Mouse (Mus musculus): ENCODE measurements around the gene 4930426L09Rik.

Gene 4930426L09Rik

DNA sequence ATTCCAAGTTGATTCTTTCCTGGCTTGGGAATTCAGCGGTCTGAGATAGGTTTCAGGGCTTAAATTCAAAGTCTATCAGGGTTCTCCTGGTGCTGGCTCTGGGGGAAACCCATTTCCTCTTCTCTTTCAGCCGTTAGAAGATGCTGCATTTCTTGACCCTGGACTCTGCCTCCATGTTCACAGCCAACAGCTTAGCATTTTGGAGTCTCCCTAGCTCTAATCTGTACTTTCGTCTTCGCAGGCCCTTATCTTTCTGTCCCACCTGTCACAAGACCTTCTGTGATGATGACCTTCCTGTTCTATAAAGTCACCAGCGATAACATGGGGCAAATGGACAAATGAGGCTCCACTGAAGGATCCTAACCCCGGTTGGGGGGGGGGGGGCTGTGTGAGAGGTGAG, 13.3 kb downstream of the 4930426L09Rik start:
- DNase-seq (ENCODE audit: low spot score in 2 of 2), result no peak

DNA sequence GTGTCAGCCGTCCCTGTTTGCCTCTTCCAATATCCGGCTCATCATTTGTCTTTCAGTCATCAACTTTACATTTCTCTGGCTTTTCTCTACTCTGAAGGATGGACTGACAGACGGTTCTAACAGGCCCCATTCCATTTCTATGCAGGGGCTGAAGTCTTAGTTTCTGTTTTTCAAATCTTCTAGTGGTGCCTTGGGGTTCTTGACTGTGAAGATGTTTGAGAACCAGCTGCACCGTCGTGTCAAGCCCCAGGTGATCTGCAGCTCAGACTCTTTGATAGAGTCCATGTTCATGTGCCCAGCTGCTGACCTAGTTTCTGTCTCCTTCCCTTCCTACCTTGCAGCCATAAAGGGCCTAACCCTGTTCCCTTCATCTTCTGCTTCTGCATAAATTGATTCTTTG, 18.2 kb downstream of the 4930426L09Rik start:
- no peak for DNase-seq (ENCODE audit: low spot score in 2 of 2)

DNA sequence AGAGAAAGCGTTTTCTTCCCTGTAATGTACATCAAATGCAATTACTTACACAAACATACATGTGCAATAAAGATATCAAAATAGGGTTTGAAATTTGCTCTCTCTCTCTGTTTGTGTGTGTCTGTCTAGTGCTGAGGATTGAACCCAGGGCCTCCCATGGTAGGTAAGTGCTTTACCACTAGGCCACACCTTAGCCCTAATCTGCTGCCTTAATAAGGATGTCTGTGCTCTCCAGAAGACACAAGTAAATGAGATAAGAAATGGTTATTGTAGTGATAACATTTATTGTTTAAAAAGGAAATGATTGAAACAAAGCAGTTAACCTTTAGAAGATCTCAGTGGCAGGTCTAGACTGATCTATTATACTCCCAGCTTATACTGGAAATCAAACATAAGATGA, 18.7 kb downstream of the 4930426L09Rik start:
- DNase-seq (ENCODE audit: low spot score in 2 of 2), result no peak

DNA sequence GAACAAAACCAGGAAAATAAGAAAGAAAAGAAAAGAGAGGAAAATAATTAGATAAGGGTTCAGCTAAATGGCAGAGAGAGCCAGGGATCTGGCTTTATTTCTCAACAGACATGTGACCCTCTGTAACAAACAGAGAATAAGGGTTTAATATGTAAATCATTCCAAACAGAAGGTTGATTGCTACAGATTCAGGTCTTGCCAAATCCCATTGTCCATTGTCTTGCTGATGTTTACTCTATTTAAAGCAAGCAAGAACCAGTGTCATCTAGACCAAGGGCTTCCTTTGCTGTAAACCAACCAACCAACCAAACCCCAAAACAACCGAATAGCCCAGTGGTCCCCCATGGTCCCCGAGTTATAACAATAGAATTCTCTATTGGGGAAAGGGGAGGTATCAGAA, 19.9 kb downstream of the 4930426L09Rik start:
- no peak for DNase-seq (ENCODE audit: low spot score in 2 of 2)

DNA sequence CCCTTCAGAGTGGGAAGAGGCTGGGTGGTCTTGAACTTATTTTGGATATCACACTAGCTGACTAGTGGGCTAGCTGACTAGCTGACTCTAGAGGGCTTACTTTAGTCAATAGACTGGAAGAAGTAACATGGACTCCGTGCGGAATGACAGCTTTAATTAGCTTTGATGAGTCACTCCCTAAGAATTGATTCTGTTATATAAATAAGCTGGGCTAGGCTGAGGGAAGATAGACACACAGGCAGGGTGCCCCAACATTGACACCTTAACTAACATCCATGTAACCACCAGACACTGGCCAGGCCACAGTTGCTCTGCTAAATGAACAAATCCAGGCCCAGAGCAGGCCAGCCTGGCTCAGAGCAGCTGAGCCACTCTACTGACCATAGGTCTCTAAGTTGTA, 26.7 kb downstream of the 4930426L09Rik start:
- no peak for DNase-seq (ENCODE audit: low spot score in 2 of 2)

DNA sequence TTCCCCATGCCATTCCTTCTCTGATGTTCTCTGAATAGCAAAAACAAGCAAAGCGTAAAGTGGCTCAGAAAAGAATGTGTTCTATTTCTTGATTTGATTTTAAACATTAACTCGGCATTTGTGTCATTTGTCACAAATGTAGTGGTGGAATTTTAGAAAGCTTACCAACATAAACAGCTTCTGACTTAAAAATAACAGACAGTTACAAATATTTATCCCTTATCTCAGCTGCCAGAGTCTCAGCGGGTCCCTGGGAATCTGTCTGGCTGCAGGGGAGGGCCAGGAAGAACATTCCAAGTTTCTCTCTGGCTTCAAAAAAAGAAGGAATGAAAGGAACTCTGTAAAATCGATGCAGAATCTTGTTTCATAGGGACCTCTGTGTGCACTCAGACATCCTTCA, 39.3 kb downstream of the 4930426L09Rik start:
- DNase-seq (ENCODE audit: low spot score in 2 of 2), result no peak

DNA sequence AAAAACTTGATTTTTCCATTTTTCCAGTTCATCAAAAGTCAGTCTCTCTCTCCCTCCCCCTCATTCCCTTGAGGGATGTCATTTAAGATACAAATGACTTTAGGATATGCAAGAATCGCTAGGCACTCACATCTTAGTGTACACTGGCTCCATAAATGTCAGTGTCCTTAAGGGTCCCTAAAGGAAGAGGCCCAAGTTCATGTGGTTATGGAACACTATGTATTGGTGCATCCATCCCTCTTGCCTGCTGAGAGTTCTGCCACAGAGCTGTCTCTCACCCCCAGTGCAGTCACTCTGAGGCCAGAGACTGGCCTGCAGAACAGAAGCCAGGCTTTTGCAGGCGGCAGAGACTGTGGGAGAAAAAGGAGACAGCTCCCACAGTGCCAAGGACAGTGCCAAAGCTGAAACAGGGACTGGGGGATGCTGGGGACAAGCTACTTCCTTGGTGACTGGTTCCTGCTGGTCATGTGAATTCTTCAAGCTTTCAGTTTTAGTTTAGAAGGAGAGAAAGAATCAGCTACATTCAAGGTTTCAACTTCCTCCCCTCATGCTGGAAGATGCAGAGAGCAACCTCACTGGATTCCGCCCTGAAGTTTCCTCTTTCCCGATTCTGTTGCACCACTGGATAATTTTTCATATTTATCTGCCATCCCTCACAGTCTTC, 39.9 kb downstream of the 4930426L09Rik start:
- DNase-seq (ENCODE audit: low spot score in 2 of 2), result no peak

DNA sequence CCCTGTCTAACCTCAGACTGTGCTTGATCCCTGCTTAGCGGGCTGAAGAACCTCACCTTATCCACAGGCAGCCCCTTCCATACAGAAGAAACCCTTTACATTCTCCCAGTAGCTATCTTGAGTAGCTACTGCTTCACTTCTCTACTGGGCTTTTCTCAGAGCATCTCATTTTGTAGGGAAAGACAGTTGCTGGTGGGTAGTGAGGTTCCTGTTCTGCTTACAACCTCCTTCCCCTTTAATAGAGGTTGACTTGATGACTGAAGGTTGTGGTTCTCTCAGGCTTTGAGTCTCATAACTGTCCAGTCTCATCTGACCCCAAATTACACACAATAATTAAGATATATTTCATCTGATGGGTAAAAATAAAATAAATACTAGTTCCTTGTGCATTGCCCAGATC, 50.1 kb downstream of the 4930426L09Rik start:
- DNase-seq (ENCODE audit: low spot score in 2 of 2), result no peak

DNA sequence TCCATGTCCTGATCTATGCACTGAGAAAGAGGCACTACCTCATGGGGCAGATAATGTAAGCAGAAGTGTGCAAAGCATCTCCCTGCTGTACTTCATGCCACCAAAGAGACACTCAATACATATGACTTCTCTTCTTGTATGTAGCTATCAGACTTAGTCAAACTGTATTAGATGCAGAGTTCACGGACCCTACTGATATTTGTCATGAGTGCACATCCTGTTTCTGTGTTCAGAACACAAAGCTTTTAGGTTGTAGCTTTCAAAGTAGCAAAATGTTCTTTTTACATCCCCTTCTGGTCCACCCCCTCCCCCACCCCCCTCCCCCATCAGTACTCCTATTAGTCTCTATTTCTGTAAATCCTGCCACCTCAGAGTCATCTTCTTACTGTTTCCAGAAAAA, 51.2 kb downstream of the 4930426L09Rik start:
- DNase-seq (ENCODE audit: low spot score in 2 of 2), result no peak

Data from frontal cortex, postnatal 14 days (tissue).